Mouse (Mus musculus) kidney, adult 11 months (tissue): ENCODE results near the gene Mef2a.

Source experiments
- DNase-seq: peaks from one replicate; pipeline ENCODE4 v3.0.0; 2022

Gene Mef2a

GRCm38 (mm10) chr7:67372729-67373583 lies at the start of gene Mef2a:
Gene Mef2a (minus strand): TSS chr7:67372858.
- peak; percentile 95 for DNase-seq

DNA sequence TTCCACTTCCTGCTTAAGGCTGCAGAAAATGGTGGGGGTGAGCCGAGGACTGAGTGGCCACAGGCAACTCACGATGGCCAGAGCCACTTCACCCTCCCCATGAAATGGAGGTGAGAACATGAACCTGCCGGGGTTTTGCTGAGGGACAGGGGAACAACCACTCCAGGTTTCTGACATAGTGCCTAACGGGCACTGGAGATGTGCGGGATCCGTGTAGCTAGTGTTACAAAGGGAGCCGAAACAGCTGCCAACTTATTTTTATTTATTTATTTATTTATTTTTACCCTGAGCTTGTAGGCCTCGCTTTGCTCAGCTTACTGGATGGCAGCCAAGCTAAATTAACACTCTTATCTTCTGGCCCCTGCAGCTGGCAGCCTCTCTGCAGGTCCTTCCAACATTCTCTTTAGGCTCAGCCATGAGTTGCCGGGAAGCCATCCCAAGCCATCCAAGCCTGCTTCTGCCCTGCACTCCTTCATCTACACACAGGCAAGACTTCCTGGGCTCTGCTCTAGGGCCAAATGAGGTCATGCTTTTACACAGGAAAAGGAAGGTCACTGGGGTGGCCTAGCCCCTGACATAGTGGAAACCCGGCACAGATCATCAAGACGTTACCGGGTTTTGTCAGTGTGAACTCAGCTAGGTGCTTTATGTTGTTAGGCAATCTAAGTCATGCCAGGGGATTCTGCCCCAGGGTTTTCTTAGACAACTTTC lies 49.0 kb upstream of the Mef2a start:
- DNase-seq: peak; percentile 52

DNA sequence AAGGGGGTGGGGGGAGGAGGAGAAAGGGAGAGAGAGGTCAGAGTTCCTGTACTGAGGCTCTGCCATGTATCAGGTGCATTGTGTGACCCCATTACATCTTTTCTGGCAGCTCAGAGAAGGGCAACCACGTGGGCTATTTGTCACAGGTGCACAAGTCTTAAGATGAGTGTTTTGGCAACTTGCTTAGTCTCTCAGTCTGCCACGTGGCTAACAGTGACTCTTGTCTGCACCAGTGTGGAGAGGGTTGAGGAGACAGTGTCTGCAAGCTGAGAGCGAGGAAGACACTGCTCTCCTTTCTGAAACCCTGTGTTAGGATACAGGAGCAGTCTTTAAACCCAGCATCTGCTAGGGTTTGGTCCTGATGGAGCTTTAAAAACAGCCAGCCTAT lies 48.4 kb upstream of the Mef2a start:
- DNase-seq: no peak

GRCm38 (mm10) chr7:67419591-67420314 lies 47.1 kb upstream of the Mef2a start:
- no peak for DNase-seq

DNA sequence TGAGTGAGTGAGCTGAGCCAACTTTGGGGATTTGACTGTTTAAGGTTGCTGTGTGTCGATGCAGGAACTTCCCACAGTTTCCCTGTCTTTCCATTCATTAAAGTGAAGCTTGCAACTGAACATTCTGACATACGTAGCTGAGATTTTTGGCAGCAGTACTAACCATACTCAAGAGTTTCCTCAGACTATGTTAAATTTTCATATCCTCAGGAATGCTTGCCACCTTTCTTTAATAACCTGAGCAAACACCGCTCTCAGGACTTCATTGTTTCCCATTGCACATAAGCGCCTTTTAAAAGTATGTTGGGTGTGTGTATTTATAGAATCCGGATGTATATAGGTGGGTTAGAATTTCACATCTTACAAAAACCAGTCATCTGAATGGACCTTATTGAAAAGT lies 45.5 kb upstream of the Mef2a start:
- DNase-seq: no peak

- no peak for DNase-seq
These were observed 42.1 kb upstream of the Mef2a start for GRCm38 (mm10) chr7:67414766-67415165.

- DNase-seq: no peak
These were observed 40.0 kb upstream of the Mef2a start for GRCm38 (mm10) chr7:67412686-67413085.

GRCm38 (mm10) chr7:67407019-67407418 lies 34.4 kb upstream of the Mef2a start:
- DNase-seq: no peak

- DNase-seq: no peak
These were observed 31.5 kb upstream of the Mef2a start for GRCm38 (mm10) chr7:67404176-67404575.

DNA sequence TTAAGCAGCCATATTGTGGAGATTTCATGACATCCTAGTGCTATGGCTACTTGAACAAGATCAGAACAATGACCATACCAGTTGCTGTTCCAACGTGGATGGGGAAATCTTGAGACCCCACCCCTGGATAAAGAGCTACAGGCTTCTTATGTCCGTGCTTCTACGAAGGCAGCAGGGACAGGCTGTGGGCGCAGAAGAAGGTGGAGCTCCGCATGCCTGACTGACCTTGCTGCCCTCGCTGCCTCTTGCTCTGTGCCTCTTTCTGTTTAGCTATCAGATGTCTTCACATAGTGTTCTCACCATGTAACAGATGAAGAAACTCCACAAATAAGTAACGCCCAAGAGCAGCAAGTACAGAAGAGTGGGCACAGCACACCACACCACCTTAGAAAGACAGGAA lies 29.7 kb upstream of the Mef2a start:
- no peak for DNase-seq

DNA sequence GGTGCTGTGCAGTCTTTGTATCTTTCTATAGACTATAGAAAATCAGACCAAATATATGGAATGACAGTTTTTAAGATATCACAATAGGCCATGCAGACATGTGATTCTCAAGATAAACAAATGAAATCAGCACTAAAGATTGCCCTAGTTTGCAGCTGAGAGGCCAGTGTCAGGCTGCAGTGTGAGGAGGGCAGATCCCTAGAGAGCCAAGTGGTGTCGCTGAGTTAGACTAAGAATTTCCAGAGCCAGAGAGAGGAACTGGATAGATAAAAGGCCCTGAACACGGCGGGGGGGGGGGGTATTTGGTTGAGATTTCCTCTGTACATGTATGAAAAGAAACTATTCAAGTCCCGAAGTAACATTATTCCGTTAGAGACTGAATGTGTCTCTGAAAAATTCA lies 28.7 kb upstream of the Mef2a start:
- DNase-seq: no peak

DNA sequence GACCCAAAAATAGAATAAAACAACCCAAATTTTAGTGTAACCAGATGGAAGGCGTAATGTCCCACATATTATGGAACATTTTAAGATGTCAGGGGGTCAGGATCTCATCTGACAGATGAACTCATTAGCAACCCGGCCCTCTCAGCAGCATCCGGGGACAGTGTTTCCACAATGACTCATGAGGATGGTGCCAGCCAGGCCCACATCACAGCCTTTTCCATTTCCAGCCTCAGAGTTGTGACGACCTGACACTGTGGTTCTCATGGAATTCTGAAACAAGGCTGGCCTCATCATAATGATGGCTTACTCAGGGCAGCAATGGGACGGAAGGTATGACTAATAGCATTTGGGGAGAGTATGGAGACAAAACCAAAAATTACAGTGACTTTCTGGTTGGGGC lies 18.1 kb upstream of the Mef2a start:
- no peak for DNase-seq

DNA sequence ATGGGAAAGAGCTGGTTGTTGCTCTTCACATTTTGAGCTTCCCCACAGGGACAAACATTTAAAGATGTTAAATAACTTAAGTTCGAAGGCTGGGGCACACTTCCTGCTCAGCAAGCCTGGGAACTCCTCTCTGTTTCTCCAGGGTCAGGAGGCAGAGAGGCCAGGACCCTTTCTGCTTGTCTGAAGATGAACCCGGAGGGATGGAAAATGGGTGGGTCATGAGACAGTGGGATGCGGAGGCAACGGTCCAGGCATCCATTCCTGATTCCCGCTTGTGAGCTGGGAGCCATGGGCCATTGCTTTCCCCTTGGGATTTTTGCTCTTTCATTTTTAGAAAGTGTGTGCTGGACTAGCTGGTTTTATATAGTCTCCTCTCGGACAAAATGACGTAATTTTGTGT lies 17.4 kb upstream of the Mef2a start:
- no peak for DNase-seq

- no peak for DNase-seq
These were observed 12.5 kb upstream of the Mef2a start for GRCm38 (mm10) chr7:67384942-67385872.

GRCm38 (mm10) chr7:67380174-67381129 lies 7.8 kb upstream of the Mef2a start:
- DNase-seq: no peak

DNA sequence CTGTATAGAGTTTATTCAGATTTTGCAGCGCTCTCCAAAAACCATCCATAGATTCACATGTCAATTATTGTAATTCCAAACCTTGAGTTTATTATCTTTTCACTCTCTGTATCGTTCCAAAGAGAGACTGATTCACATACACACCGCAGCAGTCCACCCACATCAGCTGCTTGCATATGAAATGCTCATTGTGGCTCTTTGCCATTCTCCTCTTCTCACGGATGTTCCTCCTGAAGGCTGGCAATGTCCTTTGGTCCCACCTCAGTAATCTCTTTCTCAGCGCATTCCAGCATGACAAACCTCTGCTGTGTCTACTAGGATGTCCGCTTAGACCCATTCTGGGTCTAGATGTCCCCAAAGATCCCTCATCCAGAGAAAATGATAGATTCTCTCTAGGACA lies 4.1 kb upstream of the Mef2a start:
- DNase-seq: no peak

DNA sequence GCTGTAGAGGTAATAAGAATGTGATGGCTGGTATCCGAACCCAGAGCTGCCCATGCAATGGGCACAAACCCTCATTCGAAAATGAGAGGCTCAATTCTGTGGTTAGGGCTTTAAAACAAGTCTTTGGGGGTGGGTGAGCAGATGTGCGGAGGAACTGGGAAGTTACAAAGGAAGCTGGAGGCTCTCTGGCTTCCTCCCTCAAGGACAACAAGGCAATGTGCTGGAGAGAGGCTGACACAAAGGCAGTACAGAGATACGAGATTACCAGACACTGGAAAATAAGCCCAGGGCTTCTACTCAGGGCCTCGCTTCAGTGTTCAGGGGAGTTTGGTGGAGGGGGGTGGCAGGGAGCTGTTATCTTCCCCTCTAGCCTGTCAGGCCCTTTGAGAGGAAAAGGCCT lies 1.3 kb upstream of the Mef2a start:
- DNase-seq: peak; percentile 28

- no peak for DNase-seq
These were observed 914 bp upstream of the Mef2a start for GRCm38 (mm10) chr7:67373584-67373960.

DNA sequence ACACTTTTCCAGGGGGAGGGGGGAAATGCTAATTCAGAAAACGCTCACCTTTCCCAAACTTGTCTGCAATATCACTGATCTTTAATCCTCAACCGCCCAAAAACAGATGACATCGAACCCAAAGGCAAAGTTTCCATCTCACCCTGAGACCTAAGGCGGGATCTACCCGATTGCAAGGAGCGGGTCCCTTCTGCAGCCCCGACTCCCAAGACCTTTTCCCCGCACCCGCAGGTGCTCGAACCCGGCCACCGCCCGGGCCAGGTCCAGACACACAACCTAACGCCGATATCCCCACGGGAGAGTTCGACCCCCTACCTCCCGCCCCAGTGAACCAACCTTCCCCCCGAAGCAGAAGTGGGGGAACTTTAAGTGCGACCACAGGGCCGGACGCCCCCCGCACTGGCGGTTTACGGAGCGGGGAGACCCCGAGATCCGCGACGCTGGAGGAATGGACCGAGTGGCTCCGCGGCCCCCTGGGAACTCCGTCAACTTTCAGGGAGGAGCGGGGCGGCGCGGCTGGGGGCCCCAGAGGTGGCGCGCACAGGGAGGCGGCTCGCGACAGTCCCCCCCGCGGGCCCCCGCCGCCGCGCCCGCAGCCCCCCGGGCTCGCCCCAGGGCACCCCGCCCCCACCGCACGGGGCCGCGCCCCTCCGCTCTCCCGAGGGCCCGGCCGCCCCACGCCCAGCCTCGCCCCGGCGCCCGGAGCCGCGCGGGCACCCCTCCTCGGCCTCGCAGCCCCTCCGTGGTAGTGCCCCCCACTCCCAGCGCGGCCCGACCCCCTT lies 576 bp downstream of the Mef2a start:
- peak; percentile 23 for DNase-seq

- no peak for DNase-seq
These were observed 1.2 kb downstream of the Mef2a start for GRCm38 (mm10) chr7:67371351-67371890.
